Mouse (Mus musculus): ENCODE measurements around the gene Trip11. TPM values are rescaled to one million over a fixed set of nuclear protein-coding genes. Genes with fewer than 3 reads are reported as not detected.

The Trip11 gene
- total RNA-seq, 2 experiments from 2014 or later = 30.7 to 30.8 TPM

DNA sequence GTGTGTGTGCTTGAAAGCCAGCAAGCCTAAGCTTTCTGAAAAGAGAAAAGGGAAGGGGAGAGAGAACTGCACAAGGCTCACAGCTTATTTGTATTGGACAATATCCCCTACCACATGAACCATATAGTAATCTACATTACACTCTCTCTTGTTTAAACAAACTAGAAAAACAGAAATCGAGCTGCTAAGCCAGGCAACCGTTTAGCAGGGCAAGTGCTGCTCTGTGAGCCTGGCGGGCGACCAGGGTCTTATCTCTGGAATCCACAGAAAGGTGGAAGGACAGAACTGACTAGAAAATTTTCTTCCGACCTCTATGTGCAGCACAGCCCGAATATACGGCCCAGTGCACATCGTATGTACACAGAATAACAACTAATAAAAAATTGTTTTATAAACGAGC, 61.8 kb downstream of the Trip11 start:
- no peak overlapping the region for H3K27ac ChIP-seq
- no peak overlapping the region for H3K4me3 ChIP-seq
- no peak for DNase-seq (ENCODE audit: extremely low spot score in 1 of 2, low spot score in 2 of 2)
- no peak for TF ChIP-seq CTCF (IDR thresholded peaks at IDR 0.05)
- intact Hi-C loops (cut with DNase I) = no loop called here

DNA sequence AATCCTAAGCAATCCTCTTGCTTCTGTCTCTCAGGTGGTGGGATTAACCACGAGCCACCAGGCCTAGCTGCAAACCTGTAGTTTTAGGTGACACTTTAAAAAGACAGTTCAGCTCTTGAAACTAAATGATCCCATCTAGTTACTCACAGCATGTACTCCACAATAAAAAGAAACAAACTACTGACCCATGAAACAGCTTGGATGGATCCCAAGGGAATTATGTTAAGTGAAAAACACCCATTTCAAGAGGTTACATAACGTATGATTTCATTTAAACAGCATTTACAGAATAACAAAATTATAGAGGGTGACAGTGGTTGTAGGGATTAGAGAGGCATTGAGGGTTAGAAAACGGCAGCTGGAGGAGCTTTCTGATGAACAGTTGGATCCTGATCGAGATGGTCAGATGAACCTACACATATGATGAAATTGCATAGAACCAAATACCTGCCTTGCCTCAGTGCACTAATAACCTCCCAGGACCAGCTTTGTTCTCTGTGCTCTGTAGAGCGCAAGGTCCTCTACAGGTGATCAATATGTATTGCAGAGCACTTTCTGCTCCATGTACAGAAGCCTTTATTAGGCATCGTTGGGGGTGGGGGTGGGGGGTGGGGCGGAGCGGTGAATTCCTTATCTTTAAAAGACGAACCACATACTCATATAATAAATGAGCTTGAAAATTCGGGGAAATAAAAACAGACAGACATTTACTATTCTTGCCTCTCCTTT, 76.4 kb downstream of the Trip11 start:
- no peak for TF ChIP-seq CTCF (IDR thresholded peaks at IDR 0.05)
- intact Hi-C loops (cut with DNase I) = no loop called here
- Histone ChIP-seq H3K27ac (no peak overlapping the region), H3K4me3 (no peak overlapping the region)
- DNase-seq (ENCODE audit: extremely low spot score in 1 of 2, low spot score in 2 of 2) = no peak

DNA sequence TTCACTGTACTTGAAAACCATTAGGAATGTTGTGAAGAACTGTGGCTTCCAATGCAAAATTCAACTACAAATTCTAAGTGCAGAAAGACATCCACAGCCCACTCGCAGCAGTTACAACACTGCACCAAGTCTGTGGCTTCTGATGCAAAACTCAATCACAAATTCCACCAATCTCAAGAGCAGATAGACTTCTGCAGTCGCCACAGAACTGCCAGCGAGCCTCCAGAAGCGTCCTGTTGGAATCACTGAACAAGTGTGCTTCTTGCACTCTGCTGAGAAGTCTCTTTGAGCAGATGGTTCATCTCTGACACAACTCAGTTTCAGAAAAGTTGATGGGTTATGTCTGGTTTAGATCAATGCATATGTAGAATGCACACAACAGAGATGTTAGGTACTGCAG, 78.4 kb downstream of the Trip11 start:
- TF ChIP-seq CTCF (IDR thresholded peaks at IDR 0.05) = no peak
- intact Hi-C loops (cut with DNase I) = no loop called here
- no peak overlapping the region for H3K4me3 ChIP-seq
- H3K27ac ChIP-seq = no peak overlapping the region
- no peak for DNase-seq (ENCODE audit: extremely low spot score in 1 of 2, low spot score in 2 of 2)

DNA sequence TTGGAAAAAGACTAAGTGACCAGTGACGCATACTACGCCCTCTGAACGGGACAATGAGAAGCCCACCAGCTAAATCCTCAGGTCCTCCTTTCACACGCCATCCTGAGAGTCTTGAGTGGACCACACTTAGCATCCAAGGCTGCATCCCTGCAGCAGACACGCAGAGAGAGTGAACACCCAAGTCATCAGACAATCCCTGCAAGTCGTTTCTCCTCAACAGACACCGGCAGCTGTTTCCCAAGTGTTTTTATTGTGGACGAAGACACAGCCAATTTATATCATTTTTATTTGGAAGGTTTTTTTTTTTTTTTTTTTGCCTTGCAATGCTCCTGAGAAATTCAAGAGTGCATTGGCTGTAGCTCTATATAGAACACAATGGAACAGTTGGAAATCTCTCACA, 79.3 kb downstream of the Trip11 start:
- intact Hi-C loops (cut with DNase I) = no loop called here
- no peak for DNase-seq (ENCODE audit: extremely low spot score in 1 of 2, low spot score in 2 of 2)
- no peak for TF ChIP-seq CTCF (IDR thresholded peaks at IDR 0.05)
- Histone ChIP-seq H3K4me3 (no peak overlapping the region), H3K27ac (no peak overlapping the region)

DNA sequence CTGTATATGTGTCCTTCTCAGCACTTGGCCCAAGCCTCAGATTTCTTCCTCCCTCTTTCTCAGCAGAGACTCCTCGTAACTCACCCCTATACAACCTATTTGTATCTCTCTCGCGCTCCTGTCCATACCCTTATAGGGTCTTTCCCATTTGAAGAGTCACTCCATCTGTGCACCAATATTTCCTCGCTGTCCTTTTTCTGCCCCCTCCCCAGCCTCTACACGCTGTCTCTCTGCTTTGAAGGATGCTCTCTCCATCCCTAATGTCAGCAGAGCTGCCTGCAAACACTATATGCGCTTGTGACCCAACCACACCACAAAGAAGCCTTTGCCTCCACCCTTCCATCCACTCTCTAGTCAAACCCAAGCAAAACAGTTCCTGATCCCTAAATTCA, 80.0 kb downstream of the Trip11 start:
- intact Hi-C loops (cut with DNase I) = no loop called here
- no peak for TF ChIP-seq CTCF (IDR thresholded peaks at IDR 0.05)
- no peak for DNase-seq (ENCODE audit: extremely low spot score in 1 of 2, low spot score in 2 of 2)
- Histone ChIP-seq H3K27ac (no peak overlapping the region), H3K4me3 (no peak overlapping the region)

DNA sequence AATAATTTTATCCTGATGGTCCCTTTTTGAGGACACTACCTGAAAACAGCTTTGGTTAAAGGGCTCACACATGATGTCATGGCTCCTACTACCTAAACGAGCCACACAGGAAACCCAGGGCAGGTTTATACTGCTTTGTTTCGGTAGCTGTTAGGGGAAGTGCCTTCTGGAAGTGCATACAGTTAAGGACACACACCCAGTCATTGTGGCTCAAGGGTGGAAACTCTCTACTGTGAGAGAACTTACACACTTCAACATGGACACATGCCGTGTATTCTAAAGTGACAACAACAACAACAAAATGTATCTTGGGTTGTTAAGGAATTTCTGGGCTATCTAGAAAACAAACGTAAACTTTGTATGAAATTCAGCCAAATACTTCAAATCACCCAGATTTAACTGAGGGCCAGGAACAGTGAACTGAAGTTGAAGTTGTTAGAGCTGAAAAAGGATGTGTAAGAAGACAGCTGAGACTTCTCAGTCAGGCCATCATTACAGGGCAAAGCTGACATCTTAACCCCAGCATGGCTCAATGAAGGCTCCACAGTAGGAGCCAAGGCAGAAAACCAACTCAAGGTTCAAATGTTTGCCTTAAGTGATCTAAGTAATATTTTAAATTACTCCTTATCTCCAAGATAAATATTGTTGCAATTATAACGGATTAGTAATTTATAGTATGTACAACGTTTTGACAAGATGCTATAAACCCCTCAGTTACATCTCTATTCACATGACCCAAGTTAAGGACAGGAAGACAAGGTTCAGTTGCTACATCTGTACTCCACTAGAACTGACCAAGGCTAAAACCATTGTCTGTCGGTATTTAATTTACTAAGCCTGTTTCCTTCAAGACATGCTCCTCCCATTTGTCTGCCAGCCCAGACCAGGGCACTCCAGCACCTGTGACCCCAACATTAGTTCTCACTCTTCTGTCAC, 80.6 kb downstream of the Trip11 start:
- no peak overlapping the region for H3K27ac ChIP-seq
- no peak for DNase-seq (ENCODE audit: extremely low spot score in 1 of 2, low spot score in 2 of 2)
- no peak for TF ChIP-seq CTCF (IDR thresholded peaks at IDR 0.05)
- intact Hi-C loops (cut with DNase I) = no loop called here
- no peak overlapping the region for H3K4me3 ChIP-seq

DNA sequence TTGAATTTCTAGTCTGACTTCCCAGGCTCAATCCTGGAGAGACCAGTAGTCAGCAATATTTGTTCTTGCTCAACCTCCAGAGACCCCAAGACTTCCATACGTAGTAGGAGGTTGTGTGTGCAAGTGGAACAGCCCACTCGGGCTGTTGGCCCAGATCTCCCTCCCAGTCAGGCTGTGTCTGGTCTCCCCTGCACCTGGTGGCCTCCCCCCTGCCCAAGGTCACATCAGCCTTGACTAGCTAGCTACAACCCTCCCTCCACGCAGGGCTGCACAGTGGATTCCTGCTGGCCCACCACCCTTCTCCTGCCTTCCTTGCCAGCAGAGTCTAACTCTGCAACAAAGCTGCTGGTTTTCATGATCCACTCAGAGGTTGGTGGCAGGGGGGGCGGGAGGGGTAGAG, 81.8 kb downstream of the Trip11 start:
- H3K4me3 ChIP-seq = no peak overlapping the region
- intact Hi-C loops (cut with DNase I) = no loop called here
- DNase-seq (ENCODE audit: extremely low spot score in 1 of 2, low spot score in 2 of 2) = no peak
- TF ChIP-seq CTCF (IDR thresholded peaks at IDR 0.05) = no peak
- H3K27ac ChIP-seq = no peak overlapping the region

DNA sequence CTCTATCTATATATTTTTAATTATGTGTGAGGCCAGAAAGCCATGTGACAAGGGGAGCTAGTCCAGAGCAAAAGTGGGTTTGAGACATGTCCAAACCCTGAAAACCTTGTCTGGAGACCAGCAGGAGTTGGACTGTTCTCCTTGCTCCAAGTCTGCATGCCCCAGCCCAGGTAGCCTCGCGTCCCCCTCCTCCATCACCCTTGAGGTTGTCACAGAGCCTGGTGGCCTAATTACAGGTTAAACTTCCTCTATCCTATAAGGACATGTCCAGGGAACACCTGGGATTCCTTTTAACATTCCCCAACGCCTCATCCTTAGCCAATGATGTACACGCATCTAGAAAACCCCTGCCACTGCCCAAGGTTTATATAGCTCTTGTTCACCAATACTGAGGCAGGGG, 89.9 kb downstream of the Trip11 start:
- no peak for TF ChIP-seq CTCF (IDR thresholded peaks at IDR 0.05)
- Histone ChIP-seq H3K27ac (no peak overlapping the region), H3K4me3 (no peak overlapping the region)
- intact Hi-C loops (cut with DNase I) = no loop called here
- no peak for DNase-seq (ENCODE audit: extremely low spot score in 1 of 2, low spot score in 2 of 2)

DNA sequence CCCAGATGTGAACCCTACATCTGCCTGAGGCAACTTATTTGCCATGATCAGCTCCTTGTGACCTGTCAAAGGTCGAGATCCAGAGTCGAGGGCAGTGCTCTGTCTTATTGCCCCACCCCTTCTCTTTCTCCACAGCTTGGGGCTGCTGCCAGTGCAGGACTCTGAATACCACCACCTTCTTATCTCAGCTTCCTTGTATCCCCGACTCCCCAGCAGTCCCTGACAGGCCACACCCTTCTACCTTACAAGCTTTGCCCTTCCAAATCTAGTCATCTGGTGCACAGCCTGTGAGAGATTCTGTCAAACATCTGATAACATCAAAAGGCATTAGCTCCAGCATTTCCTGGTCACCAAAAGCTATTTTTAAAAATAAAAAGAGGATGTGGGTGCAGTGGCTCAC, 91.5 kb downstream of the Trip11 start:
- intact Hi-C loops (cut with DNase I) = no loop called here
- no peak overlapping the region for H3K27ac ChIP-seq
- no peak for DNase-seq (ENCODE audit: extremely low spot score in 1 of 2, low spot score in 2 of 2)
- TF ChIP-seq CTCF (IDR thresholded peaks at IDR 0.05) = no peak
- no peak overlapping the region for H3K4me3 ChIP-seq

DNA sequence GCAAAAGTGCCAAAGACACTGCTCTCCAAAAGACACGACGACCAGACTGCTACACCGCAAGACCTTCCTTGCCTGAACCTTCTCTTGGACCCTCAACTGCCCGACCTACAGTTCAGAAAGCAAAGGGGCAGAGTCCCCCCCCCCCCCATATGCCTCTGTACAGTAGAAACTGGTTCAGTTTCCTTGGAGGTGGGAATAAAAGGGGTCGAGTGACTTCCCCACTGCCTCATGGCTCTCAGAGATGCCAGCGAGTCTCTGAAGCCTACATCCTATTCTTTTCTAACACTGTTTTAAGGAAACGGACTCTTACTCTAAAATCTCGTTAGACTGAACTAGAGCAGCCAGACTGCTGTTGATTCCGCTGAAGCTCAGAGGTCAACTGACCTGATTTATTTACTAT, 93.5 kb downstream of the Trip11 start:
- no peak for TF ChIP-seq CTCF (IDR thresholded peaks at IDR 0.05)
- Histone ChIP-seq H3K27ac (no peak overlapping the region), H3K4me3 (no peak overlapping the region; the same call in 1 of the 2 replicates)
- no peak for DNase-seq (ENCODE audit: extremely low spot score in 1 of 2, low spot score in 2 of 2)
- intact Hi-C loops (cut with DNase I) = no loop called here

DNA sequence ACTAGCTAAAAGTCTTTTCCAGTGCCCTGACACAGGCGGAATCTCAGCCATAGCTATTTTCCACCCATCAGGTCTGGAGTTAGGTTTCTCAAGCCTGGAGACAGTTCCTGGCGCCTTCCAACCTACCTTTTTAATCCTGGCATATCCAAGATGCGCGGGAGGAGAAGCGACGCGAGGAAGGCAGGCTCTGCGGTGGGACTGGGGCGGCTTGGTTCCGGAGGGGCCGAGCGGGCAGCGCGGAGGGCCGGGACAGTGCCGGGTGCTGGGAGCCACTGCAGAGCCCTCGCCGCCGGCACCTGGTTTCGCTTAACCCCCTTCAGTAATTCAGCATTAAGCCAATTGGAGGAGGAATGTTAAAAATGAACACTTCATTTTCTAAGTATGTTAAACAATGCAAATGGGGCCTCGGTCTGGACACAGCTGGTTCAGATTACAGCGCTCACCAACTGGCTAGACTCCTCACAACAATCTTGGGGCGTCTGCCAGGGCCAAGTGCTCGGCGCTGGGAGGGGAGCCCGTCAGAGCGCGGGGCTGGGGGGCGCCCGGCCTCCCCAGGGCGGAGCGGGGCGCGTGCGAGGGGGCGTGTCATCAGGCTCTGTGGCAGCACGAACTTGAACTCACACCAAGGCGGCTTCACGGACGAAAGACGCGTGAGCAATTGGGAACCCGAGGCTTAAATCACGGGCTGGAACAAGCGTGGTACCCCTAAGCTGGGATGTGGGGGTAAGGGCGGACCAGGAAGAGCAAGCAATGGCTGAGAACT, 94.3 kb downstream of the Trip11 start, which contains the start of gene Fbln5:
Gene Fbln5, minus strand, starts transcription at position 448 of the 763 bp plus-strand sequence.
- TF ChIP-seq CTCF (IDR thresholded peaks at IDR 0.05) = no peak
- Histone ChIP-seq H3K27ac (no peak within 1 kb of the TSS), H3K4me3 (peak within 1 kb of the TSS; percentile 55)
- intact Hi-C loops (cut with DNase I) = no loop called here
- peak; percentile 21 to 29 for DNase-seq (ENCODE audit: extremely low spot score in 1 of 2, low spot score in 2 of 2)

DNA sequence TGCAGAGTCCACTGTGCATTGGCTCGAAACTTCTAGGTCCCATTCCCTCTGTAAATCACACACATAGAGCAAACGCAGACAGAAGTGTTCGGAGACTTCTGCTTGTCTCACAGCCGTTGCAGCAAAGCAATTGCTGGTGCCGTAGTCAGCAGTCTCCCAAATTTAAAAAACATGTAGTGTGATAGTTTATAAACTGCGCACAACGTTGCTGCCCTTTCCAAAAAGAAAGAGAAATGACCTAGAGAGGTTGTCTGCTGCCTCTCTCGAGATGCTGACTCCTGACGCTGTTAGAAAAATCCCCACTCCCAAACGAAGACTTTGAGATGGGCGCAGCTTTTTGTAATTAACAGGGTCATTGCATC, 94.8 kb downstream of the Trip11 start:
- Histone ChIP-seq H3K27ac (no peak overlapping the region), H3K4me3 (peak overlapping the region; percentile 55)
- DNase-seq (ENCODE audit: extremely low spot score in 1 of 2, low spot score in 2 of 2) = no peak
- intact Hi-C loops (cut with DNase I) = no loop called here
- no peak for TF ChIP-seq CTCF (IDR thresholded peaks at IDR 0.05)

Data from left cerebral cortex, adult 2 months (tissue).